ENCODE assay signal across 8 mouse cellular contexts in the genomic region with DNA sequence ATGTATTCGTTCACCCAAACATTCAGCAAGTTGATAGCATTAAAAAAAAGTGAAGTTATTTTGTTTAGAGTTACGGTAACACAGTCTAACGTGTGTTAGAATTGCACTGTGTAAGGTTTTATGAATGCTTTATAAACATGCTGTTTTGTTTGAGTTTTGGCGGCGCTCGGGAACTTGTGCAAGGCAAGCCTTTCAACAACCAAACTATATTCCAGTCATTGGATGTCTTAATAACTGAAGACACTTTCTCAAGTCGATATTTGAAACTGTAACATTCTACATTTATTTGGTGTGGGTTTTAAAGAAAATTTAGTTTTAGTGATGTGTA. TPM values are rescaled to one million over a fixed set of nuclear protein-coding genes. Genes with fewer than 3 reads are reported as not detected.
DNase-seq lines count a peak whose midpoint lies in the region; ATAC-seq lines count a peak whose summit lies in the region.

No protein-coding gene starts in this region.

- H3K9me3 ChIP-seq in heart, embryonic 12.5 days (replicated peaks): no peaks in the 10 kb centered on the region
- no peaks in the 10 kb centered on the region for H3K9me3 ChIP-seq in hindbrain, embryonic 11.5 days (ENCODE audit: control insufficient read depth, low read length)
- no peaks in the 10 kb centered on the region for H3K9me3 ChIP-seq in midbrain, embryonic 10.5 days (replicated peaks)

- no peak for ATAC-seq in heart, embryonic 12.5 days (ENCODE audit: insufficient number of reproducible peaks, low FRiP score)
- no peak for ATAC-seq in hindbrain, embryonic 11.5 days (ENCODE audit: low FRiP score)
- no peak for ATAC-seq in cerebellum, adult (ENCODE audit: insufficient number of reproducible peaks, low FRiP score, low TSS enrichment)

- intact Hi-C loops in heart, postnatal 36 days (cut with DNase I): loop anchor here (5.0 kb wide), 1 partner anchor 58 kb away; no protein-coding TSS in a partner anchor

- H3K4me2 ChIP-seq in heart, embryonic 12.5 days: peak overlapping the region; percentile 82
- H3K4me2 ChIP-seq in hindbrain, embryonic 11.5 days (replicated peaks; ENCODE audit: low read depth, low read length): peak overlapping the region; percentile 83

- H3K27ac ChIP-seq in heart, embryonic 12.5 days (ENCODE audit: poor library complexity, severe bottlenecking): no peak overlapping the region
- no peak overlapping the region for H3K27ac ChIP-seq in hindbrain, embryonic 11.5 days (ENCODE audit: low read depth, low read length)
- peak overlapping the region; percentile 89 for H3K27ac ChIP-seq in midbrain, embryonic 10.5 days (replicated peaks)

- H3K27me3 ChIP-seq in heart, embryonic 12.5 days (replicated peaks): no peaks in the 10 kb centered on the region
- H3K27me3 ChIP-seq in hindbrain, embryonic 11.5 days (ENCODE audit: control insufficient read depth, insufficient read depth, low read length): no peaks in the 10 kb centered on the region
- peaks cover 13% of the 10 kb centered on the region; the same call in 1 of the 2 replicates for H3K27me3 ChIP-seq in midbrain, embryonic 10.5 days (ENCODE audit: low read depth, poor library complexity, severe bottlenecking)

- 27% methylated on average over 7 of the region's 7 CpGs for whole genome bisulfite sequencing in heart, embryonic 12.5 days
- 20% methylated on average over 7 of the region's 7 CpGs for WGBS in hindbrain, embryonic 11.5 days
- WGBS in midbrain, embryonic 10.5 days: 35% methylated on average over 7 of the region's 7 CpGs

- peak overlapping the region; percentile 74 for H3K4me3 ChIP-seq in heart, embryonic 12.5 days
- H3K4me3 ChIP-seq in hindbrain, embryonic 11.5 days (ENCODE audit: low read depth, low read length): peak overlapping the region; percentile 83
- H3K4me3 ChIP-seq in midbrain, embryonic 10.5 days: peak overlapping the region; percentile 82

- H3K9ac ChIP-seq in heart, embryonic 12.5 days: peak overlapping the region; percentile 82
- H3K9ac ChIP-seq in hindbrain, embryonic 11.5 days (ENCODE audit: low read depth, low read length): no peak overlapping the region

- no peaks in the 10 kb centered on the region for H3K36me3 ChIP-seq in heart, embryonic 12.5 days
- no peaks in the 10 kb centered on the region for H3K36me3 ChIP-seq in hindbrain, embryonic 11.5 days (ENCODE audit: control insufficient read depth, insufficient read depth, low read length)
- H3K36me3 ChIP-seq in midbrain, embryonic 10.5 days: peaks cover 6% of the 10 kb centered on the region; the same call in 1 of the 2 replicates

- H3K4me1 ChIP-seq in heart, embryonic 12.5 days (replicated peaks): peaks cover 7% of the 10 kb centered on the region
- no peaks in the 10 kb centered on the region for H3K4me1 ChIP-seq in hindbrain, embryonic 11.5 days (replicated peaks; ENCODE audit: control insufficient read depth, insufficient read depth, low read length)
- peaks cover 27% of the 10 kb centered on the region for H3K4me1 ChIP-seq in midbrain, embryonic 10.5 days

- no peak for DNase-seq in heart, postnatal 36 days
- peak; percentile 27 for DNase-seq in adipocyte (ENCODE audit: low spot score)
- peak; percentile 23 for DNase-seq in hindbrain, embryonic 11.5 days (ENCODE audit: low spot score)
- DNase-seq in midbrain, embryonic 10.5 days (ENCODE audit: low spot score): no peak
- DNase-seq in left cerebral cortex, adult 9 months (ENCODE audit: low spot score in 2 of 2): no peak
- no peak for DNase-seq in cerebellum, adult 8-10 months

RNA-seq across cellular contexts. Expression of gene Dcbld1, which starts 1.2 kb away (rescaled TPM):
- polyA plus RNA-seq in heart, embryonic 12.5 days (2016; fragmentation: Nextera tagmentation; extraction: Ambion mirVana): 9.3 and 9.9 TPM in 2 replicates
- total RNA-seq in heart, postnatal 36 days (2021): 1 to 10 TPM; 3.7 to 3.8 TPM
- polyA plus RNA-seq in hindbrain, embryonic 11.5 days (2014; fragmentation: Nextera tagmentation; extraction: Ambion mirVana): 18.8 and 22.5 TPM in 2 replicates
- polyA plus RNA-seq in midbrain, embryonic 10.5 days (2016; fragmentation: Nextera tagmentation; extraction: Ambion mirVana): 20.7 and 23.1 TPM in 2 replicates

RNA-seq across cellular contexts. Expression of gene Ros1, which starts 39.6 kb away (rescaled TPM):
- 0.03 TPM in 1 of 2 replicates, not detected in the other for polyA plus RNA-seq in heart, embryonic 12.5 days (2016; fragmentation: Nextera tagmentation; extraction: Ambion mirVana)
- total RNA-seq in heart, postnatal 36 days (2021): under 1 TPM in 1 of 2 experiments, not detected in 1; 0.03 TPM
- 0.03 TPM in 1 of 2 replicates, not detected in the other for polyA plus RNA-seq in hindbrain, embryonic 11.5 days (2014; fragmentation: Nextera tagmentation; extraction: Ambion mirVana)
- polyA plus RNA-seq in midbrain, embryonic 10.5 days (2016; fragmentation: Nextera tagmentation; extraction: Ambion mirVana): not detected in 2 replicates

Comparison
In these comparisons a context has a peak if more than half of its experiments do, and no peak if none do; other contexts are left out.
1. DNase-seq: peak in adipocyte (single experiment) and hindbrain, embryonic 11.5 days (single experiment); none in heart, postnatal 36 days (0 of 2), midbrain, embryonic 10.5 days (single experiment), left cerebral cortex, adult 9 months (0 of 2) and cerebellum, adult 8-10 months (single experiment).
2. Peak in every context shown above with its lines, with median percentiles within 50 percentile points of each other: H3K4me3 ChIP-seq.